Mouse (Mus musculus) gastrocnemius, postnatal 14 days (tissue): ENCODE results near the gene Slc9a6. TPM values are rescaled to one million over a fixed set of nuclear protein-coding genes. Genes with fewer than 3 reads are reported as not detected.
A peak's percentile ranks its signal among the peaks of the same experiment; 100 is the strongest.

Experiments used
- DNase-seq: peaks from one replicate; pipeline ENCODE4 v3.0.0; 2021; ENCODE audit warnings: mixed read lengths
- intact Hi-C: fragments of 180-260 bp; cut with DNase I; formaldehyde crosslinking; loops from one replicate; pipeline ENCODE4 v1.15.1; 2025; ENCODE audit warnings: low total_unique reads
- total RNA-seq, 2 experiments: library from RNA; stranded (reverse); gene quantifications; 2 replicates each; pipeline ENCODE4 v1.2.3; 2021

Gene Slc9a6
- total RNA-seq, 2 experiments from 2014 or later = 14.9 to 19.7 TPM

- intact Hi-C loops = no loop called here
Measured at GRCm38 (mm10) chrX:56661143-56661542, 51.6 kb downstream of the Slc9a6 start.

GRCm38 (mm10) chrX:56662316-56662715, 52.8 kb downstream of the Slc9a6 start:
- intact Hi-C loops = no loop called here

More at GRCm38 (mm10) chrX:56661143-56661542, 51.6 kb downstream of the Slc9a6 start:
- DNase-seq = no peak

GRCm38 (mm10) chrX:56663377-56663776, 53.8 kb downstream of the Slc9a6 start:
- intact Hi-C loops = no loop called here
- DNase-seq = no peak

More at GRCm38 (mm10) chrX:56662316-56662715, 52.8 kb downstream of the Slc9a6 start:
- no peak for DNase-seq

GRCm38 (mm10) chrX:56665226-56665973, 55.8 kb downstream of the Slc9a6 start:
- intact Hi-C loops = no loop called here

GRCm38 (mm10) chrX:56667296-56667695, 57.7 kb downstream of the Slc9a6 start:
- intact Hi-C loops = no loop called here
- peak; percentile 42 for DNase-seq

More at GRCm38 (mm10) chrX:56665226-56665973, 55.8 kb downstream of the Slc9a6 start:
- no peak for DNase-seq

GRCm38 (mm10) chrX:56668051-56668450, 58.5 kb downstream of the Slc9a6 start:
- DNase-seq = no peak
- intact Hi-C loops = no loop called here

- no peak for DNase-seq
- intact Hi-C loops = no loop called here
Measured at GRCm38 (mm10) chrX:56668501-56668900, 58.9 kb downstream of the Slc9a6 start.

- no peak for DNase-seq
- intact Hi-C loops = no loop called here
Measured at GRCm38 (mm10) chrX:56675556-56675955, 66.0 kb downstream of the Slc9a6 start.

- no peak for DNase-seq
- intact Hi-C loops = no loop called here
Measured at GRCm38 (mm10) chrX:56677736-56678135, 68.2 kb downstream of the Slc9a6 start.

GRCm38 (mm10) chrX:56679066-56679465, 69.5 kb downstream of the Slc9a6 start:
- intact Hi-C loops = no loop called here
- DNase-seq = no peak

- intact Hi-C loops = no loop called here
Measured at GRCm38 (mm10) chrX:56682156-56682720, 72.7 kb downstream of the Slc9a6 start.

GRCm38 (mm10) chrX:56683521-56683920, 74.0 kb downstream of the Slc9a6 start:
- DNase-seq = peak; percentile 29
- intact Hi-C loops = no loop called here

More at GRCm38 (mm10) chrX:56682156-56682720, 72.7 kb downstream of the Slc9a6 start:
- no peak for DNase-seq

GRCm38 (mm10) chrX:56692554-56692953, 83.0 kb downstream of the Slc9a6 start:
- no peak for DNase-seq
- intact Hi-C loops = no loop called here

GRCm38 (mm10) chrX:56694539-56694938, 85.0 kb downstream of the Slc9a6 start:
- intact Hi-C loops = no loop called here

GRCm38 (mm10) chrX:56697199-56697780, 87.7 kb downstream of the Slc9a6 start:
- DNase-seq = no peak
- intact Hi-C loops = no loop called here

More at GRCm38 (mm10) chrX:56694539-56694938, 85.0 kb downstream of the Slc9a6 start:
- no peak for DNase-seq

GRCm38 (mm10) chrX:56697886-56698285, 88.3 kb downstream of the Slc9a6 start:
- intact Hi-C loops = no loop called here
- DNase-seq = no peak

GRCm38 (mm10) chrX:56701261-56701660, 91.7 kb downstream of the Slc9a6 start:
- DNase-seq = no peak
- intact Hi-C loops = no loop called here

GRCm38 (mm10) chrX:56703965-56704562, 94.5 kb downstream of the Slc9a6 start:
- intact Hi-C loops = no loop called here
- DNase-seq = no peak

GRCm38 (mm10) chrX:56708592-56709370, 99.2 kb downstream of the Slc9a6 start:
- no peak for DNase-seq
- intact Hi-C loops = no loop called here
